Mouse (Mus musculus): ENCODE measurements at regions not wholly inside any gene's neighbourhood (a gene's known extent, or its start where the extent isn't known, plus 50 kb on each side); places are given as distances from the start of the nearest gene placed in this dataset.

- TF ChIP-seq CTCF (conservative IDR thresholded peaks at IDR 0.05 in 1 of 2, IDR thresholded peaks at IDR 0.05 in 1 of 2; ENCODE audit: low read depth in 2 of 2, low read length in 2 of 2), result no peak
- no peak for TF ChIP-seq MXI1 (IDR thresholded peaks at IDR 0.05; ENCODE audit: low read depth, low read length)
- no peak for TF ChIP-seq BHLHE40 (IDR thresholded peaks at IDR 0.05; ENCODE audit: low read depth, low read length)
- no peak for TF ChIP-seq ELF1 (IDR thresholded peaks at IDR 0.05; ENCODE audit: low read depth, low read length)
- no peak for TF ChIP-seq POLR2A (IDR thresholded peaks at IDR 0.05; ENCODE audit: low read depth, low read length)
- TF ChIP-seq MAX (IDR thresholded peaks at IDR 0.05; ENCODE audit: low read length), result no peak
- no peak for TF ChIP-seq USF2 (conservative IDR thresholded peaks at IDR 0.05; ENCODE audit: low read depth, low read length)
- TF ChIP-seq ZMIZ1 (IDR thresholded peaks at IDR 0.05; ENCODE audit: low read depth, low read length), result no peak
- no peak for TF ChIP-seq TBP (conservative IDR thresholded peaks at IDR 0.05; ENCODE audit: low read depth, low read length)
- no peak for TF ChIP-seq TCF12 (IDR thresholded peaks at IDR 0.05; ENCODE audit: low read depth, low read length)
- no peak for TF ChIP-seq MEF2A (IDR thresholded peaks at IDR 0.05; ENCODE audit: borderline replicate concordance, low read depth, low read length)
- TF ChIP-seq POLR2AphosphoS2 (IDR thresholded peaks at IDR 0.05; ENCODE audit: low read depth, low read length), result no peak
- no peak for TF ChIP-seq MYC (IDR thresholded peaks at IDR 0.05; ENCODE audit: low read depth, low read length)
- TF ChIP-seq ZC3H11A (IDR thresholded peaks at IDR 0.05; ENCODE audit: low read depth, low read length), result no peak
Observed at GRCm38 (mm10) chr3:132006912-132007311, 78.2 kb upstream of the Dkk2 start.
